Mouse (Mus musculus): Measurements from ENCODE around the gene Tgfbr3l. TPM values are rescaled to one million over a fixed set of nuclear protein-coding genes. Genes with fewer than 3 reads are reported as not detected.

Tgfbr3l gene
- total RNA-seq, 4 experiments from 2014 or later, result 9.2 to 17.6 (median 12.5) TPM

GRCm38 (mm10) chr8:4265160-4265914 lies 17.3 kb downstream of the Tgfbr3l start:
- no peak for DNase-seq (ENCODE audit: low spot score in 2 of 2)

- DNase-seq (ENCODE audit: low spot score in 2 of 2), result no peak
These were observed 19.6 kb downstream of the Tgfbr3l start for GRCm38 (mm10) chr8:4267627-4268026.

GRCm38 (mm10) chr8:4269609-4270008 lies 21.6 kb downstream of the Tgfbr3l start:
- no peak for DNase-seq (ENCODE audit: low spot score in 2 of 2)

GRCm38 (mm10) chr8:4275275-4276110 lies 27.5 kb downstream of the Tgfbr3l start, which contains the start of gene Timm44:
Timm44 (minus strand) TSS chr8:4275913.
- DNase-seq (ENCODE audit: low spot score in 2 of 2), result peak; percentile 92 to 97

GRCm38 (mm10) chr8:4276111-4276465 lies 28.1 kb downstream of the Tgfbr3l start:
- no peak for DNase-seq (ENCODE audit: low spot score in 2 of 2)

- DNase-seq (ENCODE audit: low spot score in 2 of 2), result no peak
These were observed 44.7 kb downstream of the Tgfbr3l start for GRCm38 (mm10) chr8:4292738-4293137.

- no peak for DNase-seq (ENCODE audit: low spot score in 2 of 2)
These were observed 49.8 kb downstream of the Tgfbr3l start for GRCm38 (mm10) chr8:4297822-4298221.

Other genes starting within 250 kb of the Tgfbr3l start
- under 1 TPM; 0.51 to 0.66 (median 0.62) TPM for gene Cd209f, start 142.4 kb upstream of the Tgfbr3l start, total RNA-seq (2022)
- under 1 TPM in 2 of 4 experiments, not detected in 2; 0.15 to 0.32 TPM for gene Cd209g, start 114.1 kb upstream of the Tgfbr3l start, total RNA-seq (2022)
- gene Evi5l, start 81.6 kb upstream of the Tgfbr3l start, total RNA-seq (2022), result 100 to 1,000 TPM; 100 to 112 (median 107) TPM
- gene Prr36, start 30.8 kb upstream of the Tgfbr3l start, total RNA-seq (2022), result 10 to 100 TPM; 34.4 to 40.8 (median 36.8) TPM
- under 1 TPM in 1 of 4 experiments, not detected in 3; 0.09 TPM for gene Lrrc8e, start 21.4 kb upstream of the Tgfbr3l start, total RNA-seq (2022)
- 100 to 1,000 TPM in 3 of 4 experiments, 10 to 100 TPM in 1; 96.7 to 124 (median 103) TPM for gene Map2k7, start 9.5 kb upstream of the Tgfbr3l start, total RNA-seq (2022)
- 1 to 10 TPM in 3 of 4 experiments, under 1 TPM in 1; 0.13 to 1.8 (median 1.4) TPM for gene Gm49320, start 9.3 kb upstream of the Tgfbr3l start, total RNA-seq (2022)
- 10 to 100 TPM; 36.2 to 40.5 (median 39.0) TPM for gene Snapc2, start 4.9 kb downstream of the Tgfbr3l start, total RNA-seq (2022)
- gene Ctxn1, start 11.1 kb downstream of the Tgfbr3l start, total RNA-seq (2022), result 100 to 1,000 TPM; 515 to 546 (median 526) TPM
- gene Timm44, start 27.7 kb downstream of the Tgfbr3l start, total RNA-seq (2022), result 10 to 100 TPM; 62.8 to 72.5 (median 66.8) TPM
- 10 to 100 TPM; 18.5 to 23.5 (median 21.9) TPM for gene Ccl25, start 77.0 kb downstream of the Tgfbr3l start, total RNA-seq (2022)
- gene Elavl1, start 77.2 kb downstream of the Tgfbr3l start, total RNA-seq (2022), result 10 to 100 TPM; 66.3 to 74.7 (median 68.8) TPM
- gene Cers4, start 244.8 kb downstream of the Tgfbr3l start, total RNA-seq (2022), result 10 to 100 TPM; 45.5 to 47.0 (median 46.5) TPM

Data from left cerebral cortex, adult 8-10 months (tissue).